Mouse (Mus musculus) limb, embryonic 15.5 days (tissue): Measurements from ENCODE around the gene Gm43951. TPM values are rescaled to one million over a fixed set of nuclear protein-coding genes. Genes with fewer than 3 reads are reported as not detected.

Experiments used
- ATAC-seq: fragments of 200-750 bp; cut with Nextera tagmentation; 2 replicates; pipeline ENCODE4 v1.8.0; 2017; ENCODE audit warnings: low read depth, moderate TSS enrichment; ENCODE audit not compliant: insufficient number of reproducible peaks, low FRiP score, low TSS enrichment
- H3K27ac ChIP-seq: fragments of 300-500 bp; sonication (generic); 2 replicates; pipeline ENCODE4 v1.5.1; 2015; ENCODE audit warnings: moderate library complexity, mild to moderate bottlenecking, inconsistent platforms
- H3K27me3 ChIP-seq: fragments of 300-500 bp; sonication (generic); 2 replicates; pipeline ENCODE4 v1.6.1; 2015; ENCODE audit warnings: inconsistent platforms
- H3K36me3 ChIP-seq: fragments of 300-500 bp; sonication (generic); 2 replicates; pipeline ENCODE4 v1.6.1; 2015; ENCODE audit warnings: inconsistent platforms
- H3K4me1 ChIP-seq: fragments of 300-500 bp; sonication (generic); 2 replicates; pipeline ENCODE4 v1.6.1; 2015; ENCODE audit warnings: inconsistent platforms
- H3K4me2 ChIP-seq: fragments of 300-500 bp; sonication (generic); 2 replicates; pipeline ENCODE4 v1.6.1; 2015; ENCODE audit warnings: mild to moderate bottlenecking, inconsistent platforms
- H3K4me3 ChIP-seq: fragments of 300-500 bp; sonication (generic); 2 replicates; pipeline ENCODE4 v1.5.1; 2015; ENCODE audit warnings: mild to moderate bottlenecking, inconsistent platforms
- H3K9ac ChIP-seq: fragments of 300-500 bp; sonication (generic); 2 replicates; pipeline ENCODE4 v1.6.1; 2015; ENCODE audit warnings: inconsistent platforms
- H3K9me3 ChIP-seq: fragments of 300-500 bp; sonication (generic); 2 replicates; pipeline ENCODE4 v1.6.1; 2016; ENCODE audit warnings: inconsistent platforms
- WGBS: fragments of 180-500 bp; shearing (Covaris S2); methylation state at CpG from one replicate; pipeline ENCODE4 v1.1.7; 2015; 5-methylcytosine and 5-hydroxymethylcytosine counted together
- polyA plus RNA-seq: library from polyadenylated mRNA; unstranded; fragments of >200 nt; fragmentation: Nextera tagmentation; extraction: Ambion mirVana; gene quantifications from 2 replicates; pipeline ENCODE4 v1.2.1, GENCODE M21; 2015

The Gm43951 gene
- polyA plus RNA-seq, 1 experiment from 2014 or later, result 0.56 TPM

- no peak for ATAC-seq
Measured at GRCm38 (mm10) chr11:72224865-72225264, 18.2 kb upstream of the Gm43951 start.

GRCm38 (mm10) chr11:72223414-72223813, 16.8 kb upstream of the Gm43951 start:
- Histone ChIP-seq H3K27me3 (no peaks in the 10 kb centered on the region), H3K4me3 (no peak overlapping the region), H3K27ac (no peak overlapping the region), H3K4me2 (no peak overlapping the region), H3K36me3 (no peaks in the 10 kb centered on the region), H3K4me1 (no peaks in the 10 kb centered on the region), H3K9me3 (no peaks in the 10 kb centered on the region), H3K9ac (no peak overlapping the region)
- ATAC-seq, result no peak
- 77% methylated on average over 4 of the region's 4 CpGs for WGBS

More at GRCm38 (mm10) chr11:72224865-72225264, 18.2 kb upstream of the Gm43951 start:
- Histone ChIP-seq H3K27me3 (no peaks in the 10 kb centered on the region), H3K4me2 (no peak overlapping the region), H3K27ac (no peak overlapping the region), H3K9me3 (no peaks in the 10 kb centered on the region), H3K4me1 (no peaks in the 10 kb centered on the region), H3K9ac (no peak overlapping the region), H3K36me3 (no peaks in the 10 kb centered on the region), H3K4me3 (no peak overlapping the region)
- 12% methylated on average over 5 of the region's 5 CpGs for WGBS

- no peak for ATAC-seq
- WGBS, result 18% methylated on average over 6 of the region's 6 CpGs
Measured at GRCm38 (mm10) chr11:72221278-72221677, 14.6 kb upstream of the Gm43951 start.

GRCm38 (mm10) chr11:72217116-72217515, 10.5 kb upstream of the Gm43951 start:
- Histone ChIP-seq H3K27ac (no peak overlapping the region), H3K4me3 (no peak overlapping the region), H3K9me3 (no peaks in the 10 kb centered on the region), H3K4me2 (no peak overlapping the region), H3K9ac (no peak overlapping the region), H3K36me3 (peaks cover 3% of the 10 kb centered on the region), H3K4me1 (peaks cover 13% of the 10 kb centered on the region), H3K27me3 (no peaks in the 10 kb centered on the region)
- ATAC-seq, result no peak
- 81% methylated on average over 5 of the region's 5 CpGs for WGBS

More at GRCm38 (mm10) chr11:72221278-72221677, 14.6 kb upstream of the Gm43951 start:
- H3K36me3 ChIP-seq, result no peaks in the 10 kb centered on the region
- H3K27ac ChIP-seq, result no peak overlapping the region
- peaks cover 6% of the 10 kb centered on the region; the same call in 1 of the 2 replicates for H3K4me1 ChIP-seq
- H3K4me3 ChIP-seq, result no peak overlapping the region
- H3K9ac ChIP-seq, result no peak overlapping the region
- no peaks in the 10 kb centered on the region for H3K9me3 ChIP-seq
- H3K27me3 ChIP-seq, result no peaks in the 10 kb centered on the region
- H3K4me2 ChIP-seq, result no peak overlapping the region

GRCm38 (mm10) chr11:72215410-72215797, 8.8 kb upstream of the Gm43951 start, which contains the start of gene Med31:
Med31 (minus strand) TSS chr11:72215592.
- Histone ChIP-seq H3K4me3 (peak within 1 kb of the TSS; percentile 70), H3K27me3 (no peaks in the 10 kb centered on the region), H3K27ac (peak within 1 kb of the TSS; percentile 76), H3K36me3 (peaks cover 20% of the 10 kb centered on the region), H3K4me1 (peaks cover 13% of the 10 kb centered on the region), H3K9me3 (no peaks in the 10 kb centered on the region), H3K9ac (peak within 1 kb of the TSS; percentile 63), H3K4me2 (peak within 1 kb of the TSS; percentile 93)
- 1% methylated on average over 29 of the region's 29 CpGs for WGBS
- ATAC-seq, result peak; percentile 84

- peak overlapping the region; percentile 93 for H3K4me2 ChIP-seq
- peak overlapping the region; percentile 70 for H3K4me3 ChIP-seq
- peak overlapping the region; percentile 76 for H3K27ac ChIP-seq
- H3K27me3 ChIP-seq, result no peaks in the 10 kb centered on the region
- H3K9ac ChIP-seq, result peak overlapping the region; percentile 63
- no peaks in the 10 kb centered on the region for H3K9me3 ChIP-seq
- H3K4me1 ChIP-seq, result peaks cover 13% of the 10 kb centered on the region
- peak; percentile 95 for ATAC-seq
- WGBS, result under 1% methylated on average over 51 of the region's 51 CpGs
- peaks cover 26% of the 10 kb centered on the region for H3K36me3 ChIP-seq
Measured at GRCm38 (mm10) chr11:72214591-72215409, 8.2 kb upstream of the Gm43951 start.

- Histone ChIP-seq H3K4me2 (peak overlapping the region; percentile 87), H3K4me1 (peaks cover 25% of the 10 kb centered on the region), H3K36me3 (peaks cover 28% of the 10 kb centered on the region), H3K4me3 (peak overlapping the region; percentile 82), H3K27ac (peak overlapping the region; percentile 80), H3K27me3 (no peaks in the 10 kb centered on the region), H3K9ac (peak overlapping the region; percentile 54), H3K9me3 (no peaks in the 10 kb centered on the region)
- 9% methylated on average over 17 of the region's 17 CpGs for WGBS
- no peak for ATAC-seq
Measured at GRCm38 (mm10) chr11:72207834-72208377, 1.3 kb upstream of the Gm43951 start.

- WGBS, result under 1% methylated on average over 42 of the region's 42 CpGs
- H3K4me1 ChIP-seq, result peaks cover 25% of the 10 kb centered on the region
- H3K4me2 ChIP-seq, result peak within 1 kb of the TSS; percentile 87
- H3K27ac ChIP-seq, result peak within 1 kb of the TSS; percentile 80
- H3K9me3 ChIP-seq, result no peaks in the 10 kb centered on the region
- peak; percentile 96 for ATAC-seq
- peak within 1 kb of the TSS; percentile 82 for H3K4me3 ChIP-seq
- H3K27me3 ChIP-seq, result no peaks in the 10 kb centered on the region
- peaks cover 27% of the 10 kb centered on the region for H3K36me3 ChIP-seq
- H3K9ac ChIP-seq, result peak within 1 kb of the TSS; percentile 54
Measured at GRCm38 (mm10) chr11:72207204-72207833, 679 bp upstream of the Gm43951 start, which contains the start of the genes 4933427D14Rik and Txndc17. 4933427D14Rik (minus strand) TSS chr11:72207459. Txndc17 (plus strand) TSS chr11:72207547.

- Histone ChIP-seq H3K4me1 (peaks cover 25% of the 10 kb centered on the region), H3K9me3 (no peaks in the 10 kb centered on the region), H3K27ac (no peak overlapping the region), H3K9ac (no peak overlapping the region), H3K4me2 (peak overlapping the region; percentile 87; the same call in 1 of the 2 replicates), H3K27me3 (no peaks in the 10 kb centered on the region), H3K4me3 (0 out of 2 replicates have a peak overlapping the region, but pooled peaks have one; percentile 82), H3K36me3 (peaks cover 18% of the 10 kb centered on the region)
- ATAC-seq, result no peak
- 85% methylated on average over 6 of the region's 6 CpGs for WGBS
Measured at GRCm38 (mm10) chr11:72205256-72205655, 1.4 kb downstream of the Gm43951 start.

- H3K36me3 ChIP-seq, result peaks cover 18% of the 10 kb centered on the region
- H3K9me3 ChIP-seq, result no peaks in the 10 kb centered on the region
- no peak overlapping the region for H3K4me3 ChIP-seq
- no peak overlapping the region for H3K27ac ChIP-seq
- H3K4me1 ChIP-seq, result peaks cover 25% of the 10 kb centered on the region
- H3K27me3 ChIP-seq, result no peaks in the 10 kb centered on the region
- no peak for ATAC-seq
- H3K9ac ChIP-seq, result no peak overlapping the region
- H3K4me2 ChIP-seq, result no peak overlapping the region
- WGBS, result 77% methylated on average over 1 of the region's 1 CpGs
Measured at GRCm38 (mm10) chr11:72203440-72203839, 3.2 kb downstream of the Gm43951 start.

GRCm38 (mm10) chr11:72196506-72196905, 10.1 kb downstream of the Gm43951 start:
- Histone ChIP-seq H3K4me3 (no peak overlapping the region), H3K9me3 (no peaks in the 10 kb centered on the region), H3K4me2 (no peak overlapping the region), H3K36me3 (peaks cover 41% of the 10 kb centered on the region), H3K27me3 (no peaks in the 10 kb centered on the region), H3K9ac (no peak overlapping the region), H3K27ac (no peak overlapping the region), H3K4me1 (no peaks in the 10 kb centered on the region)
- no peak for ATAC-seq
- WGBS, result 87% methylated on average over 8 of the region's 8 CpGs
